Mouse (Mus musculus) MN1 (cell line): ENCODE results near the gene Cntnap5c.
"Not testable (repeated sequence)": the region's sequence is repeated elsewhere in the genome, so short reads cannot be mapped to it uniquely, and the experiment has no call there.

ENCODE experiments used
- DNase-seq: peaks from one replicate; pipeline ENCODE4 v3.0.0-alpha.2; 2016; ENCODE audit warnings: low spot score

The Cntnap5c gene

DNA sequence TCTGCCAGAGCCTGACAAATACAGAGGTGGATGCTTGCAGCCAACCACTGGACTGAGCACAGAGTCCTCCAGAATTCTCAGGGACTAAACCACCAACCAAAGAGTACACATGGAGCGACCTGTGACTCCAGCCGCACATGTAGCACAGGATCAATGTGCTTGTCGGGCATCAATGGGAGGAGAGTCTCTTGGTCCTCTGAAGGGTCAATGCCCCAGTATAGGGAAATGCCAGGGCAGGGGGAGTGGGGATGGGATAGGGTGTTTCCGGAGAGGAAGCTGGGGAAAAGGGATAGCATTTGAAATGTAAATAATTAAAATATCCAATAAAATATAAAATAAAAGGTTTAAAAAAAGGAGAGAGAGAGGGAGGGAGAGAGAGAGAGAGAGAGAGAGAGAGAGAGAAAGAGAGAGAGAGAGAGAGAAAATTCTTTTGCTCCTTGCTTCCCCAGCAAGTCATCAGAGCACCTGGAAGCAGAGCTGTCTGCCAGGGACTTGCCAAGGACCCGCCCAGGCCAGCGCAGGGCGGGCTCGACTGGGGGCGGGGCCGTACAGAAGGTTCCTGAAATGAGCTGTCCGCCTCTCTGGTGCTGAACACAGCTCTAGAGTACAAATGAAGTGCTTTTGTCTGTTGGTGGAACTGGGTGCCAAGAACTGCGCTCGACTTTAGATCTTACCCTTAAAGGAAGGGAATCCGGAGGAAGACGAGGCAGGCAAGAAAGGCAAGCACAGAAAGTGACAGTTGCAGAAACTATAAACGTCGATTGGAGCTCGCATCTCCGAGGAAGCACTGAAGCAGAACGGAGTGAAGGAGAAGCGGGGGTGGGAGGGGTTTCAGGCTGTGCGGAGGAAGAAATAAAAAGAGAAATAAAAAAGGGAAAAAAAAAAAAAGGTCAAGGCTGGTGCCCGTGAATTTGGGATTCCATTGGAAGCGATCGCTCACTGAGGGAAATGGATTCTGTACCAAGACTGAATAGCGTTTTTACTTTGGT, at the start of gene Cntnap5c:
Cntnap5c (plus strand) TSS at position 949 of the 989 bp plus-strand sequence.
- no peak for DNase-seq

DNA sequence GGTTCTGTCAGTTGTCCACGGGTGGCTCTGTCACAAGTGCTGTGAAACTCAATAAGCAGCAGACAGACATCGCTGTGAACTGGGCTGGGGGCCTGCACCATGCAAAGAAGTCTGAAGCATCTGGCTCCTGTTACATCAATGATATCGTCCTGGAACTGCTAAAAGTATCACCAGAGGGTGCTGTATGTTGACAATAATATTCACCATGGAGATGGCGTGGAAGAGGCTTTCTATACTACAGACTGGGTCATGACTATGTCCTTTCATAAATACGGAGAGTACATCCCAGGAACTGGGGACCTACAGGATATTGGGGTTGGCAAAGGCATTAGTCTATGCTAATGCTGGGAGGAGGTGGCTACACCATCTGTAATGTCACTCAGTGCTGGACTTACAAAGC, 27.3 kb upstream of the Cntnap5c start, which contains the start of gene Gm21834:
Gm21834 (minus strand) TSS at position 101 of the 400 bp plus-strand sequence.
- DNase-seq = no peak

DNA sequence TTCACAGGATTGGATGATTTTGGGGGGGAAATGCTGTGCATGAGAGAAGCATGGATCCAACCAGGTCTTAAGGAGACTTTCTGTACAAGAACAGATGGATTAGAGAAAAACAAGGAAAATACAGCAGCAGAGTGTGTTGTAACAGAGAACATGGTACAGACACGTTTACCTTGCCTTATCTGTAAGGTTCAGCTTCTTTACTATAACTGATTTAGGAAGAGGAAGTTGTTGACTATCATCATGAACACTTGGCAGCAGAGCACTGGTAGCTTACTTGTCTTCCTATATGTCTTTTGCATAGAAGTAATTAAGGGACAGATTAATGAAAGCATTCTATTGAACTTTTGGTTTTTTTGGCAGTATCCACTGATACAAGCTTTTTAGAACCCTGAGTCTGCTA, 11.3 kb upstream of the Cntnap5c start:
- no peak for DNase-seq

DNA sequence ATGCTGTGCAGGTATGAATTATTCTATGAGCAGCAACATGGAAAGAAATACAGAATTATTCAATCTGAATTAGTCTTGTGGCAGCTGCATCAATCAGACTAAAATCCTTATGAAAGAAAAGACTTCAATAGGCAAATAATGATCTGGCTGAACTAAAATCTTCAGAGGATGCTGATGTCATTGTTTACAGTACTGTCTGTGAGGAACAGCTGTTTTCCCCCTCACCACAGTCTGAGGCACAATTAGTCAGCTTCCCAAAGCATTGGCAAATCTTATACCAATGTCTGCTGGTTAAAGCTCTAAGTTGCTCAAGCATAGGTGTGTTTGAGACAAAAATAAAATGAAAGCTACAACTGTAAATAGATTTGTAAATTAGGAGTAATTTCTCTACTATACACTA, 2.1 kb upstream of the Cntnap5c start:
- no peak for DNase-seq

DNA sequence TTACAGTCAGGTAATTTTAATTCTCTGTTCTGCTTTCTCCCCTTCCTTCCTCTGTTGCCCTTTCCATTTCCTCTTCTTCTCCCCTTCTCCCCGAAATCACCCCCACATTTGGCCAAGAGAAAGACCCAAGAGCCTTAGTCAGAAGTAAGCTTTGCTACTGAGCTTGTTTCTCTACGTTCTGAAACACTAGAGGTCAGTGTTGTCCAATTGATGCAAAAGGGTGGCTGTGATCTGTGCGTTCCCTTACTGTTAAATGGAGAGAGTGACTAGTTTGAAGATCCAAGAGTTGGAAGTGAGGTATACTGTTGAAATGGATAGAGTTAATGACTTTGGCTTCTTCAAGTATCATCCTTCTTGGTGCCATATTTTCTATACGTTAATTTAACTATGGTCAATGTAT, 1.5 kb downstream of the Cntnap5c start:
- no peak for DNase-seq

DNA sequence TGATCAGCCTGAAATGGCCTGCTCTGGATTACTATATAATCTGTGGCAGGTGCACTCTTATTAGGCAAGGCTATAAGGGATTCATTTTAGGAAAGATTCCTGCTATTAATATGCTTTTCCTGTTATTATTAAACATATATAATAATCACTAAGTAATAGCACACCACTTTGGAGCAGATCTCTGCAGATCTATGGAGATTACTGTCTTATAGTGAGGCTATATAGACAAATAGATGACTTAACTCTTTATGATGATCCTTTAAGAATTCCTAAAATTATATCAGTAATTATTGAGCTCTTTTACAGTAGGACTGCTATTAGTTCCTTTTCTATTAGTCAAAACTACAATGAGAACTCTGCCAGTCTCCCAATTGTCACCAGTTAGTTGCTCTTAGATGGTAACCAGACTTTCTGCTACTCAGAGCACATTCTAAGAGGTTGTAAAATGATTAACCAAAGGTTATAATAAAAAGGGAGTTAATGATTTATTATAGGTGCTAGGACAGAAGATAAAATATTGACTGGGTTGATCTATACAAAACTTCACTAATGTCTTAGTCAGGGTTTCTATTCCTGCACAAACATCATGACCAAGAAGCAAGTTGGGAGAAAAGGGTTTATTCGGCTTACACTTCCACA, 18.9 kb downstream of the Cntnap5c start:
- no peak for DNase-seq

DNA sequence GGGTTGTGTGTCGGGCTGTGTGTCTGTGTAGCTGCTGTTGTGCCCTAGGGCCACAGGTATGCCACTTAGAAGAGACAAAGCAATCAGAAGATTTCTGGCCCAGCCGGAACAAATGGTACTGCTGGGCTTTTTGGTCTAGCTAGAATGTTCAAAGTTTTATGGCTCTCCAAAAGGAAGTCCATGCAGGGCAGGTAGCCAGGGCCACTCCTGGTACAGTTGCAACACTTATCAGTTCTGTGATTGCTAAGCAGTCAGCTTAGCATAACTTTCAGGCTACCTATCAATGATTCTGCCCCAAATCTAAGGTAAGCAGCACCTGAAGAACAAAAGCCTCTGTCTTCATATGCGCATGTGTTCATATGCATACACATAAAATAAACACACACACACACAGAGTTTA, 26.0 kb downstream of the Cntnap5c start:
- DNase-seq = no peak

DNA sequence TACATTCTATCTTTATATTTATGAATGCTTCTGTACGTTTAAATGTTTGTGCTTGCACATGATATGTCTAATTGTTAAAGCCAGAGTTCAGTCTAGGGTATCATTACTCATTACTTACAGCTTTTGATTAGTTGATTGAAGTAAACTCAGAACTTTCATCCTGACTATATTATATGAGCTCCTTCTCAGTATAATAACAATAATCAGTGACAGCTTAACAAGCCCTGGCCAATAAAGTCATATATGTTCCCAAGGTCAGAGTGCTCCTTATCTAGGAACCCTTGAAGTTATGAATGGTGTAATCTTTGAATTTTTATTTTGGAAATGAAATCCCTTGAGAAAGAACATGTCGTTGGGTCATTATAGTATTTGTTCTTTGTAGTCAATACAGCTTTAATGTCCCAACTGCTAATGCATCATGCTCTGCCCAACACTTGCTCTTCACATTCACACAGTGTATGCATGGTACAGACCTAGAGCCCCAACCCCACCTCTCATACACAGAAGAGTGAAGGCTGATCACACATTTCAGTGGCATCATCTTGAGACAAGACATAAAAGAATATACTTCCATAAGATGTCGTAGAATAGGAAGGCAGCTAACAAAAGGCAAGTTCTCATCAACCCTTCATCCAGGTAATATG, 27.4 kb downstream of the Cntnap5c start:
- DNase-seq = no peak

DNA sequence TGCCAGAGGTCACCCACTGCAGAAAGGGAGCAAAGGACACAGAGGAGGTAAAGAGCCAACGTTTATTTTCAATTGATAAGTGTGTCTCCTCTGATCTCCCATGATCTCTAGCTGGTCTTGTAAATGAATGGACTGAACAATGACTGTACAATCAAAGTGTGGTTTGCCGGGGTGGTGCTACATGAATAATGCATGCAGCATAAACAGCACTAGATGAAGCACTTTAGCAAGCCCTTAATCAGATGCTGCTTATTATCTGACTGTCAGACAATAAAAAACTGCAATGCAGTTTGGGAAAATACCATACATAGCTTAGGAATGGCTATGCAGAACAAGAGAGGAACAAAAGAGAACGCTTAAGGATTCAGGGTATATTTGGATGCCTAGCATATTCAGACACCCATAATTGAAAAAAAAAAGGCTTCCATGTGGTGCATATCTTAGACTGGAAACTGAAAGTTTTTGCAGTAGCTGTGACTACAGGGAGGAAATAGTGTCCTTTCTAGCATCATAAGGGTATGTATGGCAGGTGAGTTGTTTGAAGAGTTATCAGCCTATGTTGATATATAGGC, 30.1 kb downstream of the Cntnap5c start:
- no peak for DNase-seq

DNA sequence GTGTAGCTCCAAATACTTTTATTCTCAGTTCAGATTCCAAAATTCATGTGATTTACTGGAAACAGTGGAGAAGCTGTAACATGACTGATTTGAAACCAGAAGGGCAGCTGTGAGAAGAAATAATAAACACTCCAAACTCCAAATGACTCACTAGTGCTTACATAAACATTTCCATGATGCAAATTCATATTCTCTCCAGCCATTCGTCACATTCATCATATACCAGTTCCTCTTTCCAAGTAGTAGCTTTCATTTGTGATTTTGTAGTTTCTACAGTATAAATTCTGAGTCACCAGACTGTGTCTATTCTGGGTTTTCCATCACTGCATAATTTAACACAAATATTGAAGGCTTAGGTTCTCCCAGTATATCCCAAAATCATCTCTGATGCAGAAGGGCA, 31.8 kb downstream of the Cntnap5c start:
- no peak for DNase-seq

DNA sequence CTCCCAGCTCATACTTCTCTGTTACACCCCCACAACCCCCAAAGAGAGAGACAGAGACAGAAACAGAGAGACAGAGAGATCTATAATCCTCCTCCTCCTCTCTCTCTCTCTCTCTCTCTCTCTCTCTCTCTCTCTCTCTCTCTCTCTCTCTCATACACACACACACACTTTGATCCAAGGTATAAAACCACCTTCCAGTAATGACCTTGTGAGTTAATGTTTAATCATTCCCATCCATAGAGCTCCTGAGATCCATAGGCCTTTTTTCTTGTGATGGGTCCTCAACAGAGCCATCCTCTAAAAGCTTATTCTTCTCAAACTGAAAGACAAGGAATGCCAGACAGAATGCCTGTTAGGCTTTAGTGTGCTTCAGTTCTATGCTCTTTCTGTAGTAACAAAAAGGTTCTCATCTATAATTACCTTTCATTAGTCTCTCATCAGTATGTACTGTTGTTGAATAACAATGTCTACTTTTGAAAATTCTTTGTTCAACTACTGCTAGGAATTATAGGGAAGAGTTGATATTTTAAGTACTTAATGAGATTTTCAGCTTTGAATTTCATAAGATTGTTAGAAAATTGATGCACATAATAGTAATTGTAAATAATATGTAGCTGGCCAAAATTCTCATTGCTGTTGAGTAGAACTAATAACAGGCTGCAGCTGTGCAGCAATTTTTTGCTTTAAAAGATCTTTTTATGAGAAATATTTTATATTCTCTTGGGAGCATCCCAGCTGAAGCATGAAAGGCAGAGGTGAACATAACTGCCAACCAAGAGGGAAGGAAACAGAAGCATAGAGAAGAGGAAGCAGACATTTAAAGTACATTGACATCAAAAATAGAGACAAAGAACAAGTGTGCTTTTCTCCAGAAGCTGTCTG, 68.0 kb downstream of the Cntnap5c start:
- DNase-seq = no peak

DNA sequence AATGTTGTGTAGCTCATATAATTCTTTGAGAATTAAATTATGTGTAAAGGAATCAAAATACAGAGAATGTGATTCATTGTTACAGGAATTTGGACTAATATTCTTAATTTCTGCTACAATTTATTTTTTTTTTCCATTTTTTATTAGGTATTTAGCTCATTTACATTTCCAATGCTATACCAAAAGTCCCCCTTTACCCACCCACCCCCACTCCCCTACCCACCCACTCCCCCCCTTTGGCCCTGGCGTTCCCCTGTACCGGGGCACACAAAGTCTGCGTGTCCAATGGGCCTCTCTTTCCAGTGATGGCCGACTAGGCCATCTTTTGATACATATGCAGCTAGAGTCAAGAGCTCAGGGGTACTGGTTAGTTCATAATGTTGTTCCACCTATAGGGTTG, 86.4 kb downstream of the Cntnap5c start:
- DNase-seq = not testable (repeated sequence)

DNA sequence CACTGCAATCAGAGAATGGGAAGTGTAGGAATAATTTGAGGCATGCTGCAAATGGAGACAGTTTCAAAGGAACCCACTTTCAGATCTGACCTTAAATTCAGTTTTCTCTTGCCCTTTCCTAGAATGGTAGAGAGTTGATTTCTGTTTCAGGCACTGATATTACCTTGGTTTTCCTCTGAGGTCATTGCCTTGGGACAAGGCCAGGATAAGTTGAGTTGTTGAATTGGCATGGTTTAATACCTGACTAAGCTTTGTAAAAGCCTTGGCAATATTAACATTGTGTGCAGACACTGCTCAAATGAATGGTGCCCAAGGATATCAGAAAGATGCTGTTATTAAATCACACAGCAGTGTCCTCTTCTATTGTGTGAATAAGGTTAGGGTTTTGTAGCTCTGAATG, 96.6 kb downstream of the Cntnap5c start:
- DNase-seq = no peak

DNA sequence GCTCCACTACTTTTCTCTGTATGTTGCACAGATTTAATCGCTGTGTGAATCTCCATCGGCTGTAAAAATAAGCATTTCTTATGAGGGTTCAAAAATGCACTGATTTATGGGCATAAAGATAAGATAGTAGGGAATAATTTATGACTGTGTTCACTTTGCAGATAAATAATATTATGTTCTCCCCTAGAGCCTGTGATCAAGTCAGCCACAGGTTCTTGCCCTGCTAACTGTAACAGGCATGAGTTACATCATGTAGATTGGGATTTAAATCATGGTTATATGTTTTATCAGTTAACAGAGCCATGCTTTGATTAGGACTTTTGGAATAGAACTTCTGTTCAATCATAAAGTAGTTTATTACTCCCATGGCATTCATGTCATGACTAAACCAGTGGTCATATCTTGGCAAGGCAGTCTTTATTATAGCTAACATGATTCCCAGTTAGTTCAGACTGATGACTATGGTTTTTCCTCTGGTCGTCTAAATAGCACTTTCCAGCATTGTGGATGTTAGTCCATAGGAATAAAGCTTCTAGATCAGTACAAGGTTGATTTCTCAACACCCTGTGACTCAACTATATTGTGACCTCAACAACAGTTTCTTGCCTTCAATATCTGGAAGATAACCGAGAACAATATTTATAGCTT, 118.5 kb downstream of the Cntnap5c start:
- DNase-seq = no peak

DNA sequence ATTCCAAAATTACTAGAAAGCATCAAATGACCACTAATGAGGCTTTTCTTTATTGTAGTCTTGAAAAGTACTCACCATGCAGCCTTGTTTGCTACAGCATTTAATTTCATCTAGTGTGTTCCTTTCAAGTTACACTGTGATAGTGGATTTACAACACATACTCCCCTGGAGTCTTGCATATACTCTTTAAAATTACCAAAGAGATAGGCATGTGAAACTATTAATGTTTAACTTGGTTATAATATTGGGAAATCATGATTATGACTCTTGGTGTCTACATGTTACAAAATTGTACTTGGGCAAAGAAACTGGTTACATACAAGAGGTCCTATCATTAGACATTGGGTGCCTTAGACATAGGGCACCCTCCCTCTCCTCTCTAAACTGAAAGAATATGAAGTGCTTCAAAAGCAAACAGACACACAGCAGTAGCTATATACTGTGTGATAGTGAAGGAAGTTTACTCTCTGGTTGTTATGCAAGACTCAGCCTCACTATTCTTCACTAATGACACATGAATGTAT, 142.5 kb downstream of the Cntnap5c start:
- DNase-seq = no peak

DNA sequence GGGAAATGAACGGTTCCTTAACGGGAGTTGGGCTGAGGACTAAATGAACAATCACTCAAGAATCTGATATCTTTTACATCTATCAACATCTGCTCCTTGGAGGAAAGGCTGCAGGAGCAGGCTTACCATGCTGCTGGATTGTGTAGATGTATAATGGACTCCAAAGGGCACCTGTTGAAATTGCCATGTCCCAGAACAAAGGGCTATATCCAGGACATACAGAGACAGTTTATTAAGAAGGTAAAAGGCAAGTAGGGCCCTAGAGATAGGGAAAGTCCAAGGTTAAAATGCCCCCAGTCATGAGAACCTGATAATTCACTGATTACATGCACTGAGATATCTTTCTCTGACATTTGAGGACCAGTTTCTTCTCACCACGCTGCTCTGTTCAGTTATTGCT, 214.9 kb downstream of the Cntnap5c start:
- DNase-seq = no peak

DNA sequence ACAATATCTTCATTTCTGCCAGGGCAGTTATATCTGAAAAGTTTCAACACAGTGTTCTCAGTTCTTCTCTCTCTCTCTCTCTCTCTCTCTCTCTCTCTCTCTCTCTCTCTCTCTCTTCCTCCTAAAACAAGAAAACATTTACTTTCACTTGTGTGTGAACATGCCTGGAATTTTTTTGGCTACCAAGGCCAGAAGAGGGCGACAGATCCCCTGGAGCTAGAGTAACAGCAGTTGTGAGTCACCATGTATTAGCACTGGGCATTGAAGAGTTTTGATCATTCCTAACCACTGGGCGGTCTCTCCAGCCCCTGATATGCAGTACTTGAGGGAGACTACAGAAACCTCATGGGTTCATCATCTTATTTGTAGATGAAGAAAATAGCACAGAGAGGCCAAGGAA, 219.1 kb downstream of the Cntnap5c start:
- no peak for DNase-seq

DNA sequence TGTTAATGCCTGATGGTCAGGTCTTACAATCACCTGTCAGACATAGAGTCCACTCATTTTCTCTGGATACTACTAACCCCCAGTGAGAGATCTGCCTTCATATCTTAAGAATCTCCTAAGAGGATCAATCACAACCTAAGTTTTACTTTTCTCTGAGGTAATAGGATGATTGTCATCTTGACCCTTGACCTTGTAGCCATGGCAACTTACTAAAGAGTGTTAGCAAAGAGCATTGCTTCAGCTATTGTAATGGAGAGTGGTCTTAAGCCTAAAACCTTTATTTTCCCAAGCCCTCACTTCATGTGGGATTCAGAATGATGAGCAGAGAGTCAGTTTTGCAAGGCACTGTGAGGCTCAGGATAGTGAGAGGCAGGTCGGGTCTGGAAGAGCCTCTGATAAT, 227.1 kb downstream of the Cntnap5c start:
- DNase-seq = no peak

DNA sequence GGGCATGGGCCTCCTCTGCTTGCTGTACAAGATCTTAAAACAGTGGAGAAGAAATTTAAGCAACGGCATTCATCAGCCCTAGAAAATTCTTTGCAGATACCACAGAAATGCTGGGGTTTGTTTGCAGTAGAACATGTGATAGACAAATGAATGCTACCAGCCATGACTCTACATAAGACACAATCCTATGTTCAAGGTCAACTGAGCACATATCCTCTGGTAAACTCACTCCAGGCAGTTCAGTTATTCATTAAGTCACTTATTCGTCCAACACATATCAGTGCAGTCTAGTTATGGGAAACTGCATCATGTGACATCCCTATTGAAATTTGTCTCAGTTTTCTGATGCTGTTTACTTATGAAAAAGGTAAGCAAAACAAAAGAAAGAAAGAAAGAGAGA, 229.7 kb downstream of the Cntnap5c start:
- no peak for DNase-seq

DNA sequence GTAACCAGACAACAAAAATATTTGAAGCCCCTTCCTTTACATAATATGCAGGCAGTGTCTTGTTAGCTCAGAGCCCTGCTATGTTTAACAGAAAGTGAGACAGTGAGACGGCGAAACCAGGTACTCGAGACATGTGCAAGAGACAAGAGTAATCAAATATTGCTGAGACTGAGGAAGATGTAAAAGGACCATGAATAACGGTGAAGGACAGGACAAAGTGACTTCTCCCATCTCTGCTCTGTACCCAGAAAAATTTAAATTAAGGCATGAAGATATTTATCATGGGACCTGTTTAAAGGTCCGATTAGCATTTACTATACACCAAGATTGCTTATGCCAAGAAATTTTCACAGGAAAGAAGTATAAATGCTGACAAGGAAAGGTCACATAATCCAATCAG, 233.5 kb downstream of the Cntnap5c start:
- no peak for DNase-seq

DNA sequence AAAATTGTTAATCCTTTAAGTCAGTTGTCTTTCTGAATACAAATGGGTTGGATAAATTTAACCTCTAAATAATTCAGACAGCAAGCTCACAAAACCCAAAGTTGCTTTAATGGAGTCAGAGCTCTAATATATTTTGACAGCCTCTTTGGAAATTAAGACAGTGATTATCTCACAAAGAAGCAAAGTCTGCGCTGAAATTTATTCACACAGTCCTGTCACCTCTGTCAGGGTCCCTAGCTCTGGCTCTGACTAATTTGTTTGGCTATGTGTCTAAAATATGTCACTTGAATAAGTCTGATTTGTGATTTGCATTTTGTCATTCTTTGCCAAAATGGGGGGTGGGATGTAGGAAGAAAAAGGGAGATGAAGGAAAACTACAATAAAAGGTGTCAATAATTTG, 234.0 kb downstream of the Cntnap5c start:
- no peak for DNase-seq
